Mouse (Mus musculus): Measurements from ENCODE around the gene Slc38a6.

Gene Slc38a6

GRCm38 (mm10) chr12:73286287-73287092 is at the start of gene Slc38a6, which contains the start of gene Trmt5:
Gene Slc38a6 (plus strand): TSS chr12:73286779.
Gene Trmt5 (minus strand): TSS chr12:73286710.
- DNase-seq (ENCODE audit: low spot score) = peak; percentile 97

- DNase-seq (ENCODE audit: low spot score) = no peak
Observed at GRCm38 (mm10) chr12:73241960-73242359, 44.6 kb upstream of the Slc38a6 start.

GRCm38 (mm10) chr12:73245687-73246086 is 40.9 kb upstream of the Slc38a6 start:
- no peak for DNase-seq (ENCODE audit: low spot score)

- DNase-seq (ENCODE audit: low spot score) = no peak
Observed at GRCm38 (mm10) chr12:73255006-73255405, 31.6 kb upstream of the Slc38a6 start.

GRCm38 (mm10) chr12:73259269-73259668 is 27.3 kb upstream of the Slc38a6 start:
- DNase-seq (ENCODE audit: low spot score) = no peak

GRCm38 (mm10) chr12:73260339-73260738 is 26.2 kb upstream of the Slc38a6 start:
- DNase-seq (ENCODE audit: low spot score) = no peak

GRCm38 (mm10) chr12:73265381-73265978 is 21.1 kb upstream of the Slc38a6 start:
- DNase-seq (ENCODE audit: low spot score) = no peak

- no peak for DNase-seq (ENCODE audit: low spot score)
Observed at GRCm38 (mm10) chr12:73266597-73266996, 20.0 kb upstream of the Slc38a6 start.

GRCm38 (mm10) chr12:73268497-73268896 is 18.1 kb upstream of the Slc38a6 start:
- DNase-seq (ENCODE audit: low spot score) = peak; percentile 20

GRCm38 (mm10) chr12:73269531-73269930 is 17.0 kb upstream of the Slc38a6 start:
- DNase-seq (ENCODE audit: low spot score) = no peak

GRCm38 (mm10) chr12:73269933-73270332 is 16.6 kb upstream of the Slc38a6 start:
- no peak for DNase-seq (ENCODE audit: low spot score)

- no peak for DNase-seq (ENCODE audit: low spot score)
Observed at GRCm38 (mm10) chr12:73274921-73275320, 11.7 kb upstream of the Slc38a6 start.

- DNase-seq (ENCODE audit: low spot score) = no peak
Observed at GRCm38 (mm10) chr12:73287609-73288008, 1.0 kb downstream of the Slc38a6 start.

- DNase-seq (ENCODE audit: low spot score) = no peak
Observed at GRCm38 (mm10) chr12:73288626-73289025, 2.0 kb downstream of the Slc38a6 start.

- no peak for DNase-seq (ENCODE audit: low spot score)
Observed at GRCm38 (mm10) chr12:73294884-73295283, 8.3 kb downstream of the Slc38a6 start.

- no peak for DNase-seq (ENCODE audit: low spot score)
Observed at GRCm38 (mm10) chr12:73295505-73296140, 9.0 kb downstream of the Slc38a6 start.

GRCm38 (mm10) chr12:73298621-73299020 is 12.0 kb downstream of the Slc38a6 start:
- no peak for DNase-seq (ENCODE audit: low spot score)

- DNase-seq (ENCODE audit: low spot score) = no peak
Observed at GRCm38 (mm10) chr12:73300531-73300930, 14.0 kb downstream of the Slc38a6 start.

- DNase-seq (ENCODE audit: low spot score) = no peak
Observed at GRCm38 (mm10) chr12:73304636-73305035, 18.1 kb downstream of the Slc38a6 start.

GRCm38 (mm10) chr12:73307750-73308149 is 21.2 kb downstream of the Slc38a6 start:
- DNase-seq (ENCODE audit: low spot score) = no peak

- DNase-seq (ENCODE audit: low spot score) = no peak
Observed at GRCm38 (mm10) chr12:73308711-73309110, 22.1 kb downstream of the Slc38a6 start.

GRCm38 (mm10) chr12:73317706-73318686 is 31.4 kb downstream of the Slc38a6 start:
- DNase-seq (ENCODE audit: low spot score) = no peak

Data from retina, embryonic 14.5 days (tissue).